Mouse (Mus musculus) lung, postnatal 14 days (tissue): ENCODE measurements at regions not wholly inside any gene's neighbourhood (a gene's known extent, or its start where the extent isn't known, plus 50 kb on each side); places are given as distances from the start of the nearest gene placed in this dataset.
"Not testable (repeated sequence)": the region's sequence is repeated elsewhere in the genome, so short reads cannot be mapped to it uniquely, and the experiment has no call there.

Source experiments
- DNase-seq: peaks from one replicate; pipeline ENCODE4 v3.0.0; 2021

DNA sequence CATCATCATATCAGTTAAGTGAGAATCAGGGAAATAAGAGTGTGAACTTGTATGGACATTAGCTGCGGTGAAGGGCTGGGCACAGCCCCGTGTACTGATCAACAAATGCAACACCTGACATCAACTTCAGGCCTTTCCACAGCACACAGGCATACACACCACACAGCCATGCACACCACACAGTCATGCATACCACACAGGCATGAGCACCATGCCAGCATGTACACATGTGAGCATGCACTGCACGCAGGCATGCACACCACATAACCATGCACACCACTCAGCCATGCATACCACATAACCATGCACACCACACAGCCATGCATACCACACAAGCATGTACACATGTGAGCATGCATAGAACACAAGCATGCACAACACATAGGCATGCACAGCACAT lies 325.0 kb downstream of the Ajap1 start:
- no peak for DNase-seq

DNA sequence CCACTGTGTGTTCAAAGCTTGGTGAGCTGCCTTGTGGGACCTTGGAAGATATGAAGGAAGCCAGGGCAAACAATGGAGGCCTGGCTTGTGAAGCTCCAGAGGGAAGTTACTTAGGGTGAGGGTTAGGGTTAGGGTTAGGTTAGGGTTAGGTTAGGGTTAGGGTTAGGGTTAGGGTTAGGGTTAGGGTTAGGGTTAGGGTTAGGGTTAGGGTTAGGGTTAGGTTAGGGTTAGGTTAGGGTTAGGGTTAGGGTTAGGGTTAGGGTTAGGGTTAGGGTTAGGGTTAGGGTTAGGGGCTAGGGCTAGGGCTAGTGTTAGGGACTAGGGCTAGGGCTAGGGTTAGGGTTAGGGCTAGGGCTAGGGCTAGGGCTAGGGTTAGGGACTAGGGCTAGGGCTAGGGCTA lies 329.7 kb downstream of the Ajap1 start:
- not testable (repeated sequence) for DNase-seq

DNA sequence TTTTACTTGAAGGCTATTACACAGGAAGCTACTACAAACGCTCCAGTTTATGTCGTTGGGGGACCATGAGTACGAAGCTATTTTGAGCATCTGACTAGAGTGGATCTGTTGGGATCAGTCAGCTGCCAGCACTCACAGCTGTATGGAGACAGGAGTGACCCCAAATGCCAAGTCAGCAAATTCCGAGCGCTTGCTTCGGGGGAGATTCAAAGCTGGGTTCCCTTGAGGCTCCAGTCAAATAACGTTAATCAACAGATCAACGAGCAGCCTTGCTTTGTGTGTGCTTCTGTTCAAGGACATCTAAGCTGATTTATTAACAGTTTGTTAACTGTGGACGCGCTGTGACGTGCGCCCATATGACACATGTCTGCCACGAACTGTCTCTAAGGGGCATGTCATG lies 349.5 kb downstream of the Ajap1 start:
- no peak for DNase-seq

DNA sequence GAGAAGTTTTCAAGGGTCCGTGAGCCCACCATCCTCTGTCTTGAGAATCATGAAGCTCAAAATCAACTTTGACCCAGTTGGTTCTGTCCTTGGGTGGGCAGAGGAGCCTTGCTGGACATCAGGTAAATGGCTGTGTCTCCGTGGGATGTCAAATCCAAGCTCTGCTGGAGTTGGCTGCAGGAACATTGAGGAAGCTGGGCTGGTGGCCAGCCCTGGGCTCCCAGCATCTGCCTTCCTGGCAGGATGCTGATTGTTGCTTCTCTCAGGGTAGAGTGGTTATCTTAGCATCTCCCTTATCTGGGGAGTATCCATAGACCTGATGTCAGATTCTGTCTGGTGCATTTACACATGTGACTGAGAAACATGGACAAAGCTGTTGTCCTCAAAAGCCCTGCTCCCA lies 353.3 kb downstream of the Ajap1 start:
- DNase-seq, result no peak

DNA sequence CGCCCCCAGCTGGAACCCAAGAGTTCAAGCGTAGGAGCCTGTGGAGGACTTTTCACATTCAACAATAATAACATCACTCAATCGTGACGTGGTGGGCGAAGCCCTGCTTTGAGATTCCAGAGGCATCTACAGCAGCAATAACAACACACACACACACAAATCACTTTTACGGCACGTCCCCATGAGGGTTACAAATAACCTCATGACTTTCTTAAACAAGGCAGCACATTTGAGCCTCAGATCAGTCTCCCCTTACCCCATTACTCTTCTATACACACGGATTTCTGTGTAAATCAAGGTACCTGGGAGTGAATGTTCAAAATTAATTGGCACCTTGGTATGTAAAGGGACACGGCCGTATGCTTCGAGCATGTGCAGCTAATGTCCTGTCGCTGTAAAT lies 354.4 kb downstream of the Ajap1 start:
- no peak for DNase-seq

DNA sequence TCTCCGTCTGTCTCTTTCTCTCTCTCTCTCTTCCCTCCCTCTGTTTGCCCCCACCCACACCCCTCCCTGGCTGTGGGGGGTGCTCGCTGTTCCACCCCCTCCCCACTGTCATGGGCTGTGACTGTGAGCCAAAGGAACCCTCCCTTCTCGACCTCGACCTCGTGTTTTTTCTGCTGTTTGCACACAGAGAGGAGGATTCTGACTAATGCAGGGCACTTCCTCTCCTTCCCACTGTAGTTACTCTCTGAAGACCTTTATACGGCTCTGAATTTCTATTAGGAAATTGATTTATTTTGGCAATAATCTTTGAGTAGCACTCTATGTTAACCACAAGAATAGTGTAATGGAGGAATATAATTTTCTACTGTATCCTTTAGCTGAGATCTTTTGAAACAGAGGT lies 362.1 kb downstream of the Ajap1 start:
- no peak for DNase-seq

DNA sequence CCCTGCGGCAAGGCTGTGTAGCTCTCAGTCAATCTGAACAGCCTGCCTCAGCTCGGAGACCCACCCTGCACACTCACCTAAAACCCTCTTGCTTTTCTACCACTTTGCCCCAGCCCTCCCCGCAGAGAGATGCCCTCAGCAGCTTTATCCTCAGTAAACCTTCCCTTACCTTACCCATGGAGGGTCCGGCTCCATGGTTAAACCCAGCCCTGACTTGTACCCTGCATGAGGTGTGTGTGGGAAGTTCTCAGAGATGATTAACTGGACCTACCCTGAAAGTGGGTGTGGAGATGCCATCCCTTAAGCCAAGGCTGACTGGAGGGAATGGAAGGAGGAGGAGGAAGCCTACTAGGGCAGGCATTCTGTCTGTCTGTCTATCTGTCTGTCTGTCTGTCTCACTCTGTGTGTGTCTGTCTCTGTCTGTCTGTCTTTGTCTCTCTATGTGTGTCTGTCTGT lies 362.9 kb downstream of the Ajap1 start:
- no peak for DNase-seq

DNA sequence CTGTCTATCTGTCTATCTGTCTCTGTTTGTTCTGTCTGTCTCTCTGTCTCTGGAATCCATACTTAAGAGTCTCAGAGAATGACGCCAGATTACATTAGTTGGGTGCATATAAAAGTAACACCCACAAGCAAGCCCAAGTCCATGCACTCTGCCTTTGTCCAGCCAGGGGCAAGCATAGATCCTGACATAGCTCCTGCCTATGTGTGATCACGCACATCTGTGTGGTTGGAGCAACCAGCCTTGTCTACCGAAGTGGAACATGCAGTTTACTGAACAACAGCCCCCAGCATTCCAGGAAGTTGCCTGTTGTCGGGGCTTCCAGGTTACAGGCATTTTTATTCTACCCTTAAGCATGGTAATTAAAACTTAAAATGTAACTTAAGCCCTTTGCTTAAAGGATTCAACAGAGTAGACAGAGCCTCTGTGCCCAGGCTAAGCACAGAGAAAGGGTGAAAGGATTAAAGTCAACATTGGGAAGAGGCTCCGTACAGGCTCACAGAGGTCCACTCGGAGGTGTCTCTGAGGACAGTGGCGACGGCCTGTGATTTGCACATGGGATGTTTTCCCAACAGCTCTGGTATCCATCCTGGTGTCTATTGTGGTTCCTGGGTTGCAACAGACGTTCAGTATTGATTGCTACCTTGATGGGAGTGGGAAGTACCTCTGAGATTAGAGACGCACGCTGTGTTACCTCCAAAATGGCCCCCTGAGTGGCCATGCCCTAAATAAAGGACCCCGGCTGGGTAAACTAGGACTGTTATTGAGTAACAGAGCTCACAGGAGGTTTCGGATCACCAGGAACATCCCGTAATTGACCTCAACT lies 363.6 kb downstream of the Ajap1 start:
- DNase-seq, result no peak

DNA sequence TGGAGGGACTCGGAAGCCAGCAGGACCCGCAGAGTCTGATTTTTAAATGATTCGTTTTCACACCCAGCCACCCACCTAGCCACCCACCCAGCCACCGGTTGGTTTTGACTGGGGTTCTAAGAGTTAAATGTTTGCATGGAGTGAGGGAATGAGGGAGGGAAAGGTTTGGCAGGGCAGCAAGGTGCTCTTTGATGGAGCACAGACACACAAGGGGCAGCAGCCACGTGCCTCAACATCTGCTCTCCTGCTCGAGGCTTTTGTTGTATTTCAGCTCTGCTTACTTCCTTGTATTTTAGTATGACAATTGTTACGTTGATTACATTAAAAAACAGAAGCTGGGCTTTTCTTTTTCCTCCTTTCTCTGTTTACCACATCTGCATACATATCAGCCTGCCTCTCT lies 367.6 kb downstream of the Ajap1 start:
- no peak for DNase-seq

DNA sequence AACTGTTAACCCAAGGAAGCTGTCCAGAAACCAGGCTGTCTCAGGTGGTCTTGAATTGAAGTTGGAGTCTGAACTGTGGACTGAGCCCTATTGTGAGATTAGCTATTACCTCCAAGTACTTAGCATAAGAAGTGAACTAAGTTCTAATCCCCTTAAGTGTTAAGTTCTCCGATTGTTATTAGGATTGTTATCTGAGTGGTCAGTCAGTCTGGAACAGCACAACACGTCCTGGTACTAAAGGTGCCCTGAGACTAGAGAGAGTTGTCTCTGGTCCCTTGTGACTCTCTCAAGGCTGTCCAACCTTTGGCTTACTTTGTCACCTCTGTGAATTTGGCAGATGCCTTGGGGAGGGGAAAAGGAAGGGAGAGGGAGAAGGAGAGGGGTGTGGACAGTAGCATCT lies 369.0 kb downstream of the Ajap1 start:
- no peak for DNase-seq

DNA sequence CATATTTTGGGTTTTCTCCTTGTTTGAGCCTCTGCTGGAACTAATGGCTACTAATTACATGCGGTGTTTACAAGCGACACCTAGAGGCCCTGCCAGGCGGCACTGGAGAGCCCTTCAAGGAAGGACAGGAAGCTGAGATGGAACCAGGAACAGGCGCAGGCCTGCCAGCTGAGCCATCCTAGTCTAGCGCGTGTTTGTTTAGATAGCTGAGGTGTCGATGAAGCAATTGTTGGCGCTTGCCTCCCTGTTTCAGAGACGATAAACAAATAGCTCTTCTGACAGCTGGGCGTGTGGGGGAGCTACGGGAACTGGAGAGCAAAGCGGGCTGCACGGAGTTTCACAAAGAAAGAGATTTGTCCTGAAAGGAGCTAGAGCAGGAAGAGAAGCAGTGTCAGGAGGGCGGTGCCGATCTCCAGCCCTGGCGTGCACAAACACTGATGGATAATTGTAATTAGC lies 372.3 kb downstream of the Ajap1 start:
- DNase-seq, result peak; percentile 48

DNA sequence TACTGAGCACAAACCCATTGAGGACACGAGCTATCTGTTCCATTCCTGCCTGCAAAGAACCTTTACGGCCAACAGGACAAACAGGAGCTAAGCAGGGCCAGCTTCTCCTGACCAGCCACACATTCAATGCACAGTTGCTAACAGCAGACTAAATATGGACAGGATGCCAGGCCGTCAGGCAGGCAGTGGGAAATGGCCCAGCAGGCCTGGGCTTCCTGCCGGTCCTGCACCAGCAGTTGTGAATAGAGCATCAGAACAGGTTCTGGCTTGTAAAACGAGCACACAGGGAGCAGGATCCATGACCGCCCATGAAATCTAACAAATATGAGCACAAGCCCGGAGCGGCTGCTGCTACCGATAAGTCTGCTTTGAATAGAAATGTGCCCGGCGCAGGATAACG lies 384.0 kb downstream of the Ajap1 start:
- no peak for DNase-seq

DNA sequence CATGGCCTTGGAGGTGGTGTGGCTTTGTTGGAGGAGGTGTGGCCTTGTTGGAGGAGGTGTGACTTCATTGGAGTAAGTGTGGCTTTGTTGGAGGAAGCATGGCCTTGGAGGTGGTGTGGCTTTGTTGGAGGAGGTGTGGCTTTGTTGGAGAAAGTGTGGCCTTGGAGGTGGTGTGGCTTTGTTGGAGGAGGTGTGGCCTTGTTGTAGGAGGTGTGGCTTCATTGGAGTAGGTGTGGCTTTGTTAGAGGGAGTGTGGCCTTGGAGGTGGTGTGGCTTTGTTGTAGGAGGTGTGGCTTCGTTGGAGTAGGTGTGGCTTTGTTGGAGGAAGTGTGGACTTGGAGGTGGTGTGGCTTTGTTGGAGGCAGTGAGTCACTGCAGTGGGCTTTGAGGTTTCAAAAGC lies 385.0 kb downstream of the Ajap1 start:
- DNase-seq, result no peak

DNA sequence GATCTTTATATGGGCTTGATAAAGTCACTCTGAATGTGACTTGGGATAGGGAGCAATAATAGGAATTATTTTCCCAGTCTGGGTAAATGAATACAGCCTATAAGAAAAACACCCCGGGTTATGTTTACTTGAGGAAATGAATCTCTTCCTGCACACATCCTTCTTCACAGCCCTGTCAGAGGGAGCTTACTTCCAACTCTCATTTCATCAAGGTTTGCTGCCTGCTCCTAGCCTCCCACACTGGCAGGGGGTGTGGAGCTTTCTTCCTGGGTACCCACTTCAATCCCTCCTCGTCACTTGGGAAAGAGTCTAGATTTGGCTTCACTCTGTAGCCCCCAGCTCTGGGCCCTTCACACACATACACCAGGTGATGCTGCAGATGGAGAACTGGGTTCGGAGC lies 389.5 kb downstream of the Ajap1 start:
- no peak for DNase-seq

DNA sequence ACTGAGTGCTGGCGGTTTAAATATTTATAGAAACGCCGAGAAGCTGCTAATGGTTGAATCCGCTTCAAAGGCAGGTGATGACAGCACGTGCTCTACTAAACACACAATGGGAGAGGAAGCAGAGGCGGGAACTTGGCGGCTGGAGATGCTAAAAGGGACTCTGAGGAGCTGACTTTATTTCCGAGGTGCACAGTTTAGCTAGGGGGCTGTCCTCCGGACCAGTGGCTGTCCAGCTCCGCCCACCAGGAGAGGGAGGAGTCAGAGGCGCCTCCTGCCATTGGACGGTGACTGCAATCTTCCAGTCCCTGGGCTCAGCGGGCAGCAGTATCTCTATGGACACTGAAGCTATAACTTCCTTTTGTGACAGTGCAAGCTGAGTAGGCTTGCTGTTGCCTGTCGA lies 400.4 kb downstream of the Ajap1 start:
- DNase-seq, result no peak

DNA sequence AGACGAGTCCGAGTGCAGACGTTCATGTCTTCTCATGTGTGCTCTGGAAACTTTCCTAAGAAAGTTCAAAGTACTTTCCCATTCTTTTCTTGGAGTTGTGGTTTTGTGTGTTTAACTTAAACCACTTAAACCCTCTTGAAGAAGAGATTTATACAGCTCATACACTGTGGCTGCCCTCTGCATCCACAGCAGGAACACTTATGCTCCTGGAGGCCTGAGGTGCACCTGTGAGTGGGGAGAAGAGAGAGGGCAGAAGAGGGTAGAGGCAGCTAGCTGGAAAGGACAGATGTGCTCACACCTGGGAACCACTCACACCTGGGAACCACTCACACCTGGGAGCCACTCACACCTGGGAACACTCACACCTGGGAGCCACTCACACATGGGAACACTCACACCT lies 408.0 kb downstream of the Ajap1 start:
- no peak for DNase-seq

DNA sequence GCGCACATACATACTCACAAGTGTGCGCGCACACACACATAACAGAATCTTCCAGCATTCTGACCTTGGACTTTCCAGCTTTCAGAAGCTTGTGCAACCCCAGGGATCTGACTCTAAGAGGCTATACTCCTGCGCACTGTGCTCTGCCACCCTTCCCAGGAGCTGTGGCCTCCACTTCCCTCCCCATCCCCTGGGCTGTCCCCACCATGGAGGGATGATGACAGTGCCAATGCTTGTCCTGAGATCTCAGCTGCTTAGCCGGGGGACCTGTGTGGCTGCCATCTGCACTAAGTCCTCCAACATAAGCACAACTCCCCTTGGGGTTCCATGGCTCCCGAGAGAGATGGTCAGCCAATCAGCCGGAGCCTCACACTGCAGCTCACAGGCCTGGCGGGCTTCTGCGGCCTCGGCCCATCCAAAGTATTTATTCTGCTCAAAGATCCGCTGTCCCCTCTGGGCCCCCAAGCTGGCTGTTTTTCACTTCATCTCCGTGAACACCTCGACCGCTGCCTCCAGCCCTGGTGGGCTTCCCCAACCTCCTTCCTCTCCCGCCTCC lies 412.3 kb downstream of the Ajap1 start:
- no peak for DNase-seq

DNA sequence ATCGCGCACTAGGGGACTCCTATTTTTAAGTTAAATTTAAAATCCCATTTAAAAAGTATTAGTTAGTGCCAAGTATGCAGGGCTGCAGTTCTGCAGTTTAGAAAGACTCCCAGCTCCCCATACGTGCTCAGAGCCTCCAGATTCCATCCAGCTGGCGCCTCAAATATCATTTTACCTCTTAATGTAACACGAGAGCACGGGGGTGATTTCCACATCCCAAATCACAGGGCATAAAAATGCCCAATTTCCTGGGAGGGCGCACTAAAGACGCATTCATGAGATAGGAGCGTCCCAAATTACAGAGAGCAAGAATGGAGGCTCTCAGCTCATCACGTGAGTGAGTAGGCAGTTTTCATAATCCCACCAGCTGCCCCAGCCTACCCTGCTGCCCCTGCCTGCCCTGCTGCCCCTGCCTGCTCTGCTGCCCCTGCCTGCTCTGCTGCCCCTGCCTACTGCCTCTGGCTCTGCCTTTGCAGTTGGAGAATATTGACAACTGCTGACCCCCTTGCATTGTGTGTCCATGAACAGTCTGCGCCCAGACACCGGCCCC lies 414.1 kb downstream of the Ajap1 start:
- no peak for DNase-seq

DNA sequence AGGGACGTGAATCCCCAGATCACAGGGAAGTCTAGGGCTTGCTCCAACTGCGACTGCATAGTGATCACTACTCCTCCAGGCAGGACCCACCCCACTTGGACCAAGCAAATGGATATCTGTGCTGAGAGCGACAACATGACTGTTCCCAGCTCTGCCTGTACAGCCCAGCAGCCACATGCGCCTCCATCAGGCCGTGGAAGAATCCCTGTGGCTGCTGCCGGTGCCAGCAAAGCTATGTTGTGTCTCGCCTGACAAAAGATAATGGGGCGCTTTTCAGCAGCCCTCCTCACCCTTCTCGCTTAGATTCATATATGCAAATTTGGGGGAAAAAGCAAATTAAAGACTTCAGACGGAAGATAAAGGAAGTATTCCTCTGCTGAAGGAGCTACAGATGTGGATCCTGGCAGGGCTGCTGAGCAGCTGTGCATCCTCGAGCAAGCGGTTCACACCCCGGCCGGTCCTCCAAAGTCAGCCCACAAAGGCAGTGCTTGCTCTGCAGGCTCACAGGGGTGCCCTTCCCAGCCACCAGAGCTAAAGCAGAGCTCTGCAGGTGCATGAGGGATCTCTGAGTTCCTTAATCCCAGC lies 418.5 kb downstream of the Ajap1 start:
- DNase-seq, result no peak

DNA sequence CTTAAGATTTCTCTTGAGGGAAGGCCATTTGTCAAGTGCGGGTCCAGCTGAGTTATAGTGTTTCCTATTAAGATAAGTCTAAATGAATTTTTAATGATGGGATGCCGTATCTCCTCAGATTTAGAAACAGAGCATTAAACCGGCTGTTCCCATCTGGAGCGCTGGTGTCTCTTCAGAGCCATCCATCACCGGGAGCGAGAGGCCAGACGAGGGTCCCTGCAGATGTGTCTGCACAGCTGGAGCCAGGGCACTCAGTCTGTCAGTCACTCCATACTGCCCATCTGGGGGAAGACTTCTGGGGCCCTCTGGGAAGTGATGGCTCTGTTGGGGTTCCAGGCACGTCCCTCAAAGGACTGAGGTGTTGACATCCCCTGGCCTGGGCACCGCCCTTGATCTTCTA lies 419.2 kb downstream of the Ajap1 start:
- no peak for DNase-seq

DNA sequence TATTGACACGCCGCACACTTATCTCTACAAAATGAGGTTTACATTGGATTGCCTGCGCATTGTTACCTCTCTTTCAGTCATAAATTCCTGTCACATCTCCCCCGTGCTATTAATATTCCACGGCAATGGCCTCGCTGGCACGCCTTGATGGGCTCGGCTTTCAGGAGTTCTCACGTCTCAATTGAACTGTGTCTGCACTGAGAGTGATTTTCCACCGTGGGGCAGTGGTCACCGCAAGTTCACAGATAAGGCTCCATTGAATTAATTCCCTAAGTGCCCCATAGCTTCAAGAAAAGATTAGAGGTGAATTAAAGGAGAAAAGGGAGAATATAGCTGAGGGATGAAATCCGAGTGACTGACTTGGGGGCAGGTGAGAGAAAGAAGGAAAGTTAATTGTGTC lies 424.5 kb downstream of the Ajap1 start:
- DNase-seq, result no peak

DNA sequence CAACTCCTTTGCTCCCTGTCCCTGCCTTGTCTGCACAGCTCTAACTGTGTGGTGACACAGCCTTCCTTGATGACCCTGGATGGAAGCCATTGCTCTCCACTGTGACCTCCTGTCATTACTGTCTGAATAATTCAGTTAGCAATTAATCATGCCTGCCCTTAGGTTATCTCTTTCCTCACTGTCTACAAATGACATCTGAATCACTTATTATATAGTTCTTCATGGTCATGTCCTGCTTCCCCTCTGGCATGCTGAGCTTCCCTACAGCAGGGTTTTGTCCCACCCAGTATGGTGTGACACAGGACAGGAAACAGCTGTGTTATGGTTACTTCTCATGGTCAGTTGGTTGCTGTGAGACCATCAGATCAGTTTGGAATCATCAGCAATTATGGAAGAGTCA lies 458.9 kb downstream of the Ajap1 start:
- peak; percentile 24 for DNase-seq

DNA sequence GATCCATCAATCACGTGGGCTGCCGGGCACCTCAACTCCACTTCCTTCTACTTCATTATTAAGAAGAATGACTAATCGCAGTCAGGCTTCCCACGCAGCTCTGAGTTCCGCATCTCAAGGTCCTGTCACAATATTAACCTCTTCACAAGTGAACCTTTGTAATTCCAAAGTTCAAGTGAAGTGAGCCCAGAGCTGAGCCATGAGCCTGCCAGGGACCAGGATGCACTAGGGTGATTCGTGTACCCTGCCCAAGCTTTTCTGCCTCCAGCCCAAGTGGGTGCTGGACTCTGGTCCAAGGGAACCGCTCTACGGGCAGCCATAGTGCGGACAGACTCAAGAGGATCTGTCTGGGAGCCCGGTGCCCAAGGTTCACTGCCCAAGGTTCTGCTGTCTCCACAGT lies 463.4 kb downstream of the Ajap1 start:
- DNase-seq, result no peak
